Mouse (Mus musculus): ENCODE results near the gene B3galt4.

DNA sequence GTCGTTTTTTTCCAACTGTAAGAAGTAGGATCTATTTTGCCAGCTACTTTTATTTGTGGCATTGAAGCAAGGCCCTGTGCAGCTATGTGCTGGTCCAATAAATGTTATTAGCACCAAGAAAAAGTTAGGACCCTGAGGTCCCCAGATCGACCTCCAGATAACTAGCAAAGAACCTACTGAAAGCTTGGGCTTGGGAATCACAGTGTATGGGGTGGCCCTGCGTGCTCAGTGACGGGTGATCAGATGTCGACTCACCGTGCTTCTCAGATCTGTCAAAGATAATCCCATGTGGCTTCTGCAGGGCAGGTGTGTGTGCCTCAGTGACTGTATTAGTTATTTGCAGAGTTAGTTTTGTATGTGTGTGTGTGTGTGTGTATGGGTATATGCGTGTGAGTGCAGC is 29.9 kb downstream of the B3galt4 start:
- TF ChIP-seq POLR2A (IDR thresholded peaks at IDR 0.05; ENCODE audit: insufficient read depth, low read depth, low read length) = no peak
- no peak for TF ChIP-seq EP300 (IDR thresholded peaks at IDR 0.05; ENCODE audit: insufficient read depth, low read depth, low read length)
- TF ChIP-seq CTCF (IDR thresholded peaks at IDR 0.05) = no peak

All from heart, adult 2 months (tissue).